In the genomic region with DNA sequence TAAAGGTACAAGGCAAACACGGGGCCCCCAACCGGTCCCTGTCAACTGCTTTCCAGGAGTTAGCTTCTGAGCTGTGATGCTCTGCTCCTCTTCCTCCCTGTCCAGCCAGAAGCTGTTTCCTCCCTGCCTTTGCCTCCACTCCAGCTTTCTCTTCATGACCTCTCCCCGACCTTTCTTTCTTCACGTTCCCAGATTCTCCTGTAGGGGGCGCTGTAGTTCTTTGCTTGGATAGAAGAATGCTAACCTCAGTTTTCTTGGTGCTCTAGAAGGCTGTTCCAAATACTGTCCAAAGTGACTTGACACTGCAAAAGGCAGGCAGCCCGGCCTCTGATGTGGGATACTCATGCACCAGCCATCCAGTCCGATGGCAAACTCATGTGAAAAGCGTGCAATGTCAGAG, we compare ENCODE assay signal across 8 mouse cellular contexts.
DNase-seq lines count a peak whose midpoint lies in the region; ATAC-seq and TF ChIP-seq lines count a peak whose summit lies in the region.

No protein-coding gene starts in this region.

- H3K27ac ChIP-seq in hindbrain, embryonic 11.5 days (ENCODE audit: low read depth, low read length) = no peak overlapping the region
- H3K27ac ChIP-seq in hindbrain, embryonic 12.5 days = no peak overlapping the region
- no peak overlapping the region for H3K27ac ChIP-seq in left cerebral cortex, adult 2 months

- H3K36me3 ChIP-seq in hindbrain, embryonic 11.5 days (ENCODE audit: control insufficient read depth, insufficient read depth, low read length) = no peaks in the 10 kb centered on the region
- H3K36me3 ChIP-seq in hindbrain, embryonic 12.5 days = no peaks in the 10 kb centered on the region

- H3K27me3 ChIP-seq in hindbrain, embryonic 11.5 days (ENCODE audit: control insufficient read depth, insufficient read depth, low read length) = no peaks in the 10 kb centered on the region
- no peaks in the 10 kb centered on the region for H3K27me3 ChIP-seq in hindbrain, embryonic 12.5 days

- WGBS in hindbrain, embryonic 11.5 days = 28% methylated on average over 8 of the region's 8 CpGs
- WGBS in hindbrain, embryonic 12.5 days = 26% methylated on average over 8 of the region's 8 CpGs

- H3K4me2 ChIP-seq in hindbrain, embryonic 11.5 days (replicated peaks; ENCODE audit: low read depth, low read length) = no peak overlapping the region
- no peak overlapping the region for H3K4me2 ChIP-seq in hindbrain, embryonic 12.5 days (replicated peaks)

- no peaks in the 10 kb centered on the region for H3K4me1 ChIP-seq in hindbrain, embryonic 11.5 days (replicated peaks; ENCODE audit: control insufficient read depth, insufficient read depth, low read length)
- 0 out of 2 replicates have a peak, but pooled peaks cover 5% of the 10 kb centered on the region for H3K4me1 ChIP-seq in hindbrain, embryonic 12.5 days

- no peak overlapping the region for H3K9ac ChIP-seq in hindbrain, embryonic 11.5 days (ENCODE audit: low read depth, low read length)
- H3K9ac ChIP-seq in hindbrain, embryonic 12.5 days = no peak overlapping the region

- DNase-seq in hindbrain, embryonic 11.5 days (ENCODE audit: low spot score) = peak; percentile 86
- peak; percentile 75 for DNase-seq in adrenal gland, adult 2 months
- DNase-seq in embryo, embryonic 9.5 days (ENCODE audit: extremely low spot score) = peak; percentile 89
- peak; percentile 66 for DNase-seq in heart, postnatal 25 days (ENCODE audit: low spot score)
- peak; percentile 58 to 63 for DNase-seq in left cerebral cortex, adult 2 months (ENCODE audit: extremely low spot score in 1 of 2, low spot score in 2 of 2)
- peak; percentile 86 for DNase-seq in mesoderm, embryonic 11.5 days (ENCODE audit: low read depth, low spot score)
- peak; percentile 83 for DNase-seq in testis, postnatal 10 days (ENCODE audit: low spot score)

- H3K4me3 ChIP-seq in hindbrain, embryonic 11.5 days (ENCODE audit: low read depth, low read length) = no peak overlapping the region
- H3K4me3 ChIP-seq in hindbrain, embryonic 12.5 days = no peak overlapping the region
- no peak overlapping the region for H3K4me3 ChIP-seq in left cerebral cortex, adult 2 months

- H3K9me3 ChIP-seq in hindbrain, embryonic 11.5 days (ENCODE audit: control insufficient read depth, low read length) = no peaks in the 10 kb centered on the region
- no peaks in the 10 kb centered on the region for H3K9me3 ChIP-seq in hindbrain, embryonic 12.5 days (replicated peaks)

- intact Hi-C loops in heart, postnatal 25 days (cut with DNase I) = loop anchor here (1.0 to 10.0 kb wide), 4 partner anchors 156 to 434 kb away; a partner anchor contains a TSS
- intact Hi-C loops in left cerebral cortex, adult 2 months (cut with DNase I) = loop anchor here (1.0 to 5.0 kb wide), 3 partner anchors 106 to 247 kb away; a partner anchor contains a TSS

- ATAC-seq in hindbrain, embryonic 11.5 days (ENCODE audit: low FRiP score) = no peak
- no peak for ATAC-seq in hindbrain, embryonic 12.5 days (ENCODE audit: low FRiP score)

- peak; percentile 91 for TF ChIP-seq CTCF in left cerebral cortex, adult 2 months (IDR thresholded peaks at IDR 0.05)
